Mouse (Mus musculus): ENCODE measurements around the gene Efcab9. TPM values are rescaled to one million over a fixed set of nuclear protein-coding genes. Genes with fewer than 3 reads are reported as not detected.

Gene Efcab9
- total RNA-seq (2021): 1 to 10 TPM; 2.7 to 2.9 TPM
- long read RNA-seq, experiment 1: 0 reads
- long read RNA-seq, experiment 2: 0 reads

DNA sequence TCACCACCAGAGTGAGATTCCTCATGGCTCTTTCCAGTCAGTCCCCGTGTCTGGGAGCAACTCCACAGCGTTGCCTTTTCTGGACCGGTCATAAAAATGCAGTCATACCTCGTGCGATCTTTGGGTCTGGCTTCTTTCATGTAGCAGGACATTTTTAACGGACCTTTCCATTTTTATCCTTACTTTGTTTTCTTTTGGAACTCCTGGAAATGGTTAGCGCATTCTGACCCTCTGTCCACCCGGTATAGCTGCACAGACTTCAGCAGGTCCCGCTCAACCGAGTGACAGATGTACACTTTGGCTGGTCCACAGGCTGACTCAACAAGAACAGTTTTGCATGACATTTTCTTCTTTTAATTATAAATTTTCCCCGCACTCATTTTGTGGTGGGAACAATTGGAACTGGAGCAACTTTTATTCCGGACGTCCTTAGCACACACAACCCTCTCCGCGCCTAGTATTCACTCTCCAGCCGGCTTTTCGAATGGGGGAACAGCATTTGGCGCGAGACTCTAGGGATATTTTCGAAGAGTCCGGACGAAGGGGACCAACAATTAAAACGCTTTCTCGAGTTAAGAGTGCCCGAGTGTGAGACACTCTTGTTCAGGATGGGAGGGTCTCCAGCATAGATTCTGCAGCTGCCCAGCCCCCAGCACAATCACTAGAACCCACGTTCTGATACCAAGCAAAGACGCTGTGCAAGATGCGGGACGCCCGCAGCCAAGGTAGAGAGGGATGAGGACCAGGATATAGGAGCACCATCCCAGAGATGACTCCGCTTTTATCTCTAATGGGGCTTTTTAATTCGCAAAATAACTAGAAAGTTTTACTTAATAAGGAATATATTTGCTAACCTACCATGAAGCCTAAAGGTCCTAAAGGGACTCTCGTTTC is at the start of gene Efcab9:
Efcab9 (minus strand) TSS at position 211 of the 894 bp plus-strand sequence.
- Histone ChIP-seq H3K4me3 (peak within 1 kb of the TSS; percentile 92), H3K27ac (peak within 1 kb of the TSS; percentile 76)
- no peak for TF ChIP-seq CTCF (conservative IDR thresholded peaks at IDR 0.05)
- DNase-seq (ENCODE audit: low spot score in 2 of 2): no peak

DNA sequence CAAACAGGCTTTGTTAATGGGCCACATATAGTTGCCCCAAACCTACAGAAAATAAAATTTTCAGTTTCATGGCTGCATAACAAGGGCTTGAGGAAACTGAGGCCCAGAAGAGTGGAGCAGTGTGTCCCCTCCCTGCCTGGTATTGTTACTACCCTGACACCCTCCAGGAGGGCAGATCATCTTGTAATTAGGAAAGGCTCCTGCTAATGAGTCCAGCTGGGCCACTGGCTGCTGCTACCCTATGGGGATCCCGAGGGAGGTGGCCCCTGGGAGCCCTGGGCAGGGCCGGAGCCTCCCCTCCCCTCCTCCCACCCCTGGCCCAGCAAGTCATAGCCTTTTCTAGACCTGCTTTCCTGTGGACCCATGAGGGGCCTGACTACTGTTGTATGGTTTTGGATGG is 49.1 kb upstream of the Efcab9 start:
- no peak overlapping the region for H3K4me3 ChIP-seq
- TF ChIP-seq CTCF (conservative IDR thresholded peaks at IDR 0.05): no peak
- no peak for DNase-seq (ENCODE audit: low spot score in 2 of 2)
- peak overlapping the region; percentile 64; the same call in 1 of the 2 replicates for H3K27ac ChIP-seq

DNA sequence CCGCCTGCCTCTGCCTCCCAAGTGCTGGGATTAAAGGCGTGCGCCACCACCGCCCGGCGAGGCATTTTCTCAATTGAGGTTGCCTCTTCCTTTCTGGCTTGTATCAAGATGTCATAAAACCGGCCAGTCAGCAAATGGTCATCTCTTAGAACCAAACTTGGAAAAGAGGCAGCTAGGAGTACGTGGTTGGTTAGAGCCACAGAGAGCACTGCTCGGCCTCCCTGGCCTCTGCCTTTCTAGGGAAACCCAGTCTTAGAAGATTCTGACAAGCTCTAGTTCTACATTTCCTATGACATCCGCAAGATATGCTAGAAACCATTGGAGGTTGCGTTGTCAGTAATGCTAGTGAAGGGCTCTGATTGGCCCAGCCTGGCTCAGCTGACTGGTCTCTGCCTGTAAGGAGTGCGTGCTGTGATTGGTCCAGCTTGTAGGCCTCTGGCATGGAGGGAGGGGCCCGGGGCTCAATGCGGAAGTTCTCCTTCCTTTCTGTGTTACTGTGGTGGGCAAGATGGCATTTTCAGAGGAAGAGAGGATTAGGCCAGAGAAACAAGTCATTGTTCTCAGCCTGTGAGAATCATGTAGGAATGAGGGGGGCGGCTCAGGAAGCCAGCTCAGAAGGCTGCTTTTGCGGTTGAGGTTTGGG is 48.5 kb upstream of the Efcab9 start:
- peak overlapping the region; percentile 23; the same call in 1 of the 2 replicates for H3K27ac ChIP-seq
- peak; percentile 52 to 56 for DNase-seq (ENCODE audit: low spot score in 2 of 2)
- no peak for TF ChIP-seq CTCF (conservative IDR thresholded peaks at IDR 0.05)
- no peak overlapping the region for H3K4me3 ChIP-seq

DNA sequence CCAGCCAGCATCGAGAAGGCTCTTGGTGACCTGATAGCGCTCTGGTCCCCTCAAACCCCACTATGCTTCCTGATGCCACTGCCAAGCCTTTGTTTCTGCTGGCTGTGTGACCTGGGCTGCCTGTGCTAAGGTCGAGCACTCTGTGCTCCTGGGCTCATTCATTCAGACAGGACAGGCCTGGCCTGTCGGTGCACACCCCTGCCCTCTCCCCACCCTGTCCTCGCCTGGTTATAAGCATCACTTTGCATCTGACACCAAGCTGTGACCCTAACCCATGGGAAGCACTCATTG is 44.8 kb upstream of the Efcab9 start:
- H3K4me3 ChIP-seq: no peak overlapping the region
- no peak overlapping the region for H3K27ac ChIP-seq
- TF ChIP-seq CTCF (conservative IDR thresholded peaks at IDR 0.05): no peak
- DNase-seq (ENCODE audit: low spot score in 2 of 2): no peak

DNA sequence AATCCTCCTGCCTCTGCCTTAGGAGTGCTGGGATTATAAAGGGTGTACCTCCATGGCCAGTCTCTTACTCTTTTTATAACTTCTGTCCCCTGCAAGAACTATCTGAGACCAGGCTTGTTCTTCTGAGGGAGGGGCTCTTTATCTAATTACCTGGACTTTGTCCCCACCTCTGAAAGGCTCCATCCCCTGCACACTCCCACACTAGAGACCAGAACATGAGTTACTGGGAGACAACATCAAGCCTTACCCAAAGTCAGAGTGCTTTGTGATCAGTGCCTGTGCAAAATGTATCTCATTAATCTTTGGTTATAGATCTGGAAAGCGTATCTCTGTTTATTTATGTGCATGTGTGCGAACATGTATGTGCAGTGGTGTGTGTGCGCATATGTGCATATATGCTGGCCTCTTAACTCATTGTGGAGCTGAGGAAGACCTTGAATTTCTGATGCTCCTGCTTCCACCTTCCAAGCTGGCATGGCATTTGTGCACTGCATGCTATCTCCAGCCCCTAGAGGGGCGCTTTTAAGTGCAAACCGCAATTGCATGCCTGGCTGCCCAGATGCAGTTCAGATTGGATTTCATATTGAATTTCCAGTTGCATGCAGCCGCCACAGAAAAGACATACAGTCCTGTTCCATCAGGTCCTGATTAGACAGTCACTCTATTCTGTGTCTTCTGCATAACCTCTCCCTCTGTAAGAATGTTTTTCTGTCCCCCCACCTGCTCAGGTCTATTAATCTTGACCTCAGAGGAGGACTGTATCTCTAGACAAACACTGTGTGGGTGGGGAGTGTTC is 44.3 kb upstream of the Efcab9 start:
- DNase-seq (ENCODE audit: low spot score in 2 of 2): no peak
- no peak for TF ChIP-seq CTCF (conservative IDR thresholded peaks at IDR 0.05)
- Histone ChIP-seq H3K4me3 (no peak overlapping the region), H3K27ac (no peak overlapping the region)

DNA sequence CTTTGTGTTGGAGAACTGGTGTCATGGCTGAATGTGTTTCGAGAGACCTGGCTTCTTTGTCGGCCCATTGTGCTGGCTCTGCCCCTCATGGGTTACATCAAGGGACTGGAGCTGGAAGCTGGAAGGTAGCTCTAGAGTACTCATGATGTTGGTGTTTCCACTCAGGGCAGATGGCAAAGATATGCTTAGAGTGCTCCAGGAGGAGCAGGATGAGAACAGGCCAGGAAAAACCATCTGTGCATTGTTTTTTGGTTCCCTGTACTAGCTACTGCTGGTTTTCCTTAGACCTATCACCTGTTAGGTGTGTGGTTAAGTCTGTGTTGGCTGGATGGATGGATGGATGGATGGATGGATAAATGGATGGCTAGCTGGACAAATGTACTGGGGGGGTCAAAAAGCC is 41.8 kb upstream of the Efcab9 start:
- no peak for TF ChIP-seq CTCF (conservative IDR thresholded peaks at IDR 0.05)
- no peak for DNase-seq (ENCODE audit: low spot score in 2 of 2)
- Histone ChIP-seq H3K27ac (no peak overlapping the region), H3K4me3 (no peak overlapping the region)

DNA sequence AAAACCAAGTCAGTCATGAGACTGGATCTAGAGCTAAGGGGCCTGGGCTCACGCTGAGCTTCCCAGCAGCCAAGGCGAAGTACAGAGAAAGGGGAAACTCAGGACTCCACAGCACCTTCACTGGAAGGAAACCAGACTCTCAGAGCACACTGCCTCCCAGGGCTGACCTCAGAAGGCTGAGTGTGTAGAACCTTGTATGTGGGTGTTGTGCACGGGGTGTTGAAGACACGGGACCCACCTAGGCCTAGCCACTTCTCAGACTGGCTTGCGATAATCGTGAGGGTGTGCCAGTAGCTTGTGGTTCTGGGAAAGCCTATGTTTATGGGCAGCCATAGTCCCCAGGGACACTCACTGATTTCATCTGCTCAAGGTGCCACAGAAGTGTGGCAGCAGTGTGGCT is 39.2 kb upstream of the Efcab9 start:
- no peak overlapping the region for H3K4me3 ChIP-seq
- DNase-seq (ENCODE audit: low spot score in 2 of 2): no peak
- H3K27ac ChIP-seq: no peak overlapping the region
- no peak for TF ChIP-seq CTCF (conservative IDR thresholded peaks at IDR 0.05)

DNA sequence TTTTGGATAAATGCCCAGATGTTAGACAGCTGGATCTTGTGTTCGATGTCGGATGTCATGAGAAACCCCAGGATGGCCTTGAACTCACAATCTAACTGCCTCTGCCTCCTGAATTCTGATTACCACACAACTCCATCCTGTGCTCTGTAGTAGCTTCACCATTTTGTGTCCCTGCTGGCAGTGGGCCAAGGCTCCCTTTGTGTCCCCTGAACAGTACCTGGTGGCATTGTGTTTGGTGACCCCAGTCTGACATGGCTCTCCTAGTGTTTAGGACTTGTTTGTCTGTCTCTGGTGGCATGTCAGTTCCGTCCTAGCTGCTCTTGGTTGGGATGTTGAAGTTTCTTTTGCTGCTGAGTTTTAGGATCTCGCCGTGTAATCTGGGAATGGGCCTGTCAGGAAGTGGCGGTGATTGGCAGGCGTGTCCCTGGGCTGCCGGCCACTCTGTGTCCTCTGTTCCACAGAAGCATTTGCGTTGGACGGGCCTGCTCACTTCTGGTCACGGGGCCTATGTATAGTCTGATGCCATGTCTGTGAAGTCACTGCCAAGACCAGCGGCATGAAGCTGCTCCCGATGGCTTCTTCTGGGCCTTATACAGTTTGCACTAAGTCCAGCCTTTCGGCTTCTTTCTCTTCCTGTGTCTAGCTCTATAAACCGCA is 36.9 kb upstream of the Efcab9 start:
- no peak for DNase-seq (ENCODE audit: low spot score in 2 of 2)
- TF ChIP-seq CTCF (conservative IDR thresholded peaks at IDR 0.05): no peak
- H3K27ac ChIP-seq: peak overlapping the region; percentile 68; the same call in 1 of the 2 replicates
- H3K4me3 ChIP-seq: no peak overlapping the region

DNA sequence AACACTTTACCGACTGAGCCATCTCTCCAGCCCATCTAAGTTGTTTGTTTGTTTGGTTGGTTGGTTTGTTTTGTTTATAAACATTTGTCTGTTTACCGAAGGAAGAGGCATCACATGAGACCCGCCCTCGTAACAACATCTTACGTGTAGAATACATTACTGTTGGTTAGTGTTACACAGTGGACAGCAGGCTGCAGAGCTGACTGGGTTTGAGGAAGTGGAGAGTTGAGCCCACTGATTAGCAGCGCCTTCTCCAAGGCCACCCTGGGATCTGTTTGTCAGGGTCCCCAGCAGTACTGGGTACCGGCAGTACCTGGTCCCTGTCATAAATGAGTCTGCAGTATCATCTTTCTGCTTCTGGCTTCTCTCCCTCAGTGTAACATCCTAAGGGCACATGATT is 36.2 kb upstream of the Efcab9 start:
- no peak for DNase-seq (ENCODE audit: low spot score in 2 of 2)
- no peak overlapping the region for H3K4me3 ChIP-seq
- TF ChIP-seq CTCF (conservative IDR thresholded peaks at IDR 0.05): no peak
- H3K27ac ChIP-seq: peak overlapping the region; percentile 68; the same call in 1 of the 2 replicates

DNA sequence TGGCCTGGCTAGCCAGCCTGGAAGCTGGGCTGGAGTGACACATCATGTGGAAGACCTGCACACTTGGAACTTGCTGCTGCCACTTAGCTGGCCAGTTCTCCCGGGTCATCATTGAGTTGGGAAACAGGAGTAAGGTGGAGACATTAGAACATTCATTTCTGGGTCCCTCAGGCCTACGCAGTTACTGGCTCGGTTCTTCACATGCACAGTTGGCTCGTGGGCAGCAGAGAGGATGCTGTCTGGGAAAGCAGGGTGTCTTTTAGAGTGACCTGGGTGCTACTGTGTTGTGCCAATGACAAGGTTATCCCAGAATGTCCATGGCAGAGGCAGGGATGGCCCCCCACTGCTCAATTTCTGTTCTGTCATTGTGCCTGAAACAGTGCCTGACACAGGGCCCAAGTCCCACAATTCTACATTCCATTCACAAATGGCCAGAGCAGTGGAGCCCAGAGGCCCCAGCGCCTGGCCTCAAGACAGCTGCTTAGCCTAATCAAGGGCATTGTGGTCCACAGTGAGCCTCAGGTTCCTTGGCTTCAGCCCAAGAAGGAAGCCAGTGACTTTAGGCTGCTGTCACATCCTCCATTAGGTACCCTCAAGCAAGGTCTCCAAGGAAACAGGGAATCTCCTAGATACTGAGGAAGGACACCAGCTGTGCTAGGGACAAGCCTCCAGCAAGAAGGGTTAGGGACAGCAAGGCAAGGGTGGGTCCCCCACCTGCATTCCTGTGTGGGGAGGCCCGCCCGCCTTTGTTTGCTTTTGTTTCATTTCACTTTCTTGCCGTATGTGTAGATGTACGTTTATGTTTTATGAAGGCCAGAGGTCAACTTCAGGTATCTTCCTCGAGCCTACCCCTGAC is 35.3 kb upstream of the Efcab9 start:
- Histone ChIP-seq H3K4me3 (no peak overlapping the region), H3K27ac (peak overlapping the region; percentile 68)
- peak in 1 of 2 experiments; percentile 37 for DNase-seq (ENCODE audit: low spot score in 2 of 2)
- TF ChIP-seq CTCF (conservative IDR thresholded peaks at IDR 0.05): no peak

DNA sequence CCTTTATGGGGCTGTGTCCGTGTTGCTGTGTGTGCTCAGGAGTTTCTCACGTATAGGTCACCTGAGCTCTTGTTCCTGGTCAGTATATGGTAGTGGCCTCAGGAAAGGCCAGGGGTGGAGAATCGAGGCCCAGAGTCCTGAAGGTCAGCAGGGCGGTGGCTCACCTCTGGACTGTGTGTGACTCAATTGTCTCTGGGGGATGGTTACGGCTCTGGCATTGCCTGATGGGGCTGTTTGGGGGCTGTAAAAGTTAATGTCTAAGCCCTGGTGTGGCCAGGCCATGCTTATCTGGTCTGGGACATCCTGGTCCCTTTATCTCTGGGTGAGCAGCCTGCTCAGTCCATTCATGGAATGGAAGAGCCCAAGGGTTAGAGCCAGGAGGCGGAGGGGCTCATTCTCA is 34.3 kb upstream of the Efcab9 start:
- DNase-seq (ENCODE audit: low spot score in 2 of 2): no peak
- no peak for TF ChIP-seq CTCF (conservative IDR thresholded peaks at IDR 0.05)

DNA sequence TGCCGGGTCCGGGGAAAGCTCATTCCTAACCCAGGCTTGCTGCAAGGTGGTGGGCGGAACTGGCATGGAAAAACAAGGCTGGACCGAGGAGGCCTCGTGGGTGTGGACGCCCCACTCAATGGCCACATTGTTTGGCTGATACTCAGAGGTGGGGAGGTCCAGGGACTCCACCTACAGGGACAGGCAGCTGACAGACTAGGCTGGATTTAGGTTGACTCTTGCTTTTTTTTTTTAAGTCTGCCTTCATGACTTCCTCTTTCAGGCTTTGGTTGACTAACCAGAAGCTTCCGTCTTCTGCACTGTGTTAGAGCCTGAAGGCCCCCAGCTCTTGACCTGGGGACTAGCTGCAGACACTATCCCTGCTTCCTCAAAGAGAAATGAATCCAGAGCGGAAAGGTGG is 33.2 kb upstream of the Efcab9 start:
- peak overlapping the region; percentile 46; the same call in 1 of the 2 replicates for H3K27ac ChIP-seq
- DNase-seq (ENCODE audit: low spot score in 2 of 2): no peak
- TF ChIP-seq CTCF (conservative IDR thresholded peaks at IDR 0.05): no peak
- no peak overlapping the region for H3K4me3 ChIP-seq

More for the DNA sequence above, 34.3 kb upstream of the Efcab9 start:
- Histone ChIP-seq H3K27ac (no peak overlapping the region; the same call in 1 of the 2 replicates), H3K4me3 (no peak overlapping the region)

All from layer of hippocampus, adult 2 months (tissue).